Mouse (Mus musculus): ENCODE measurements at regions not wholly inside any gene's neighbourhood (a gene's known extent, or its start where the extent isn't known, plus 50 kb on each side); places are given as distances from the start of the nearest gene placed in this dataset.
"Not testable (repeated sequence)": the region's sequence is repeated elsewhere in the genome, so short reads cannot be mapped to it uniquely, and the experiment has no call there.

GRCm38 (mm10) chr13:26865930-26866555, 96.1 kb upstream of the Hdgfl1 start:
- no peak for DNase-seq (ENCODE audit: extremely low spot score, low spot score)

GRCm38 (mm10) chr13:26867794-26868193, 97.8 kb upstream of the Hdgfl1 start:
- DNase-seq (ENCODE audit: extremely low spot score, low spot score): no peak

GRCm38 (mm10) chr13:26916477-26916876, 140.9 kb upstream of the Prl start:
- DNase-seq (ENCODE audit: extremely low spot score, low spot score): no peak

GRCm38 (mm10) chr13:26932695-26933438, 124.5 kb upstream of the Prl start:
- DNase-seq (ENCODE audit: extremely low spot score, low spot score): peak; percentile 54

GRCm38 (mm10) chr13:26933838-26934237, 123.5 kb upstream of the Prl start:
- DNase-seq (ENCODE audit: extremely low spot score, low spot score): peak; percentile 35

GRCm38 (mm10) chr13:26940436-26940835, 116.9 kb upstream of the Prl start:
- no peak for DNase-seq (ENCODE audit: extremely low spot score, low spot score)

- DNase-seq (ENCODE audit: extremely low spot score, low spot score): no peak
Measured at GRCm38 (mm10) chr13:26944487-26944886, 112.9 kb upstream of the Prl start.

GRCm38 (mm10) chr13:26951461-26951860, 105.9 kb upstream of the Prl start:
- DNase-seq (ENCODE audit: extremely low spot score, low spot score): no peak

- DNase-seq (ENCODE audit: extremely low spot score, low spot score): no peak
Measured at GRCm38 (mm10) chr13:26953834-26954233, 103.5 kb upstream of the Prl start.

- DNase-seq (ENCODE audit: extremely low spot score, low spot score): no peak
Measured at GRCm38 (mm10) chr13:26959534-26960100, 97.8 kb upstream of the Prl start.

- not testable (repeated sequence) for DNase-seq (ENCODE audit: extremely low spot score, low spot score)
Measured at GRCm38 (mm10) chr13:26960531-26960930, 96.8 kb upstream of the Prl start.

GRCm38 (mm10) chr13:26976024-26976423, 81.3 kb upstream of the Prl start:
- no peak for DNase-seq (ENCODE audit: extremely low spot score, low spot score)

GRCm38 (mm10) chr13:26980475-26980874, 76.9 kb upstream of the Prl start:
- no peak for DNase-seq (ENCODE audit: extremely low spot score, low spot score)
